Mouse (Mus musculus): ENCODE measurements around the gene Nmrk2.

The Nmrk2 gene

GRCm38 (mm10) chr10:81165118-81165517, 36.7 kb downstream of the Nmrk2 start:
- no peak for DNase-seq (ENCODE audit: low spot score)

GRCm38 (mm10) chr10:81162318-81162652, 39.6 kb downstream of the Nmrk2 start:
- no peak for DNase-seq (ENCODE audit: low spot score)

- no peak for DNase-seq (ENCODE audit: low spot score)
Measured at GRCm38 (mm10) chr10:81161602-81162317, 40.1 kb downstream of the Nmrk2 start.

- no peak for DNase-seq (ENCODE audit: low spot score)
Measured at GRCm38 (mm10) chr10:81154736-81155135, 47.1 kb downstream of the Nmrk2 start.

GRCm38 (mm10) chr10:81154313-81154712, 47.5 kb downstream of the Nmrk2 start:
- DNase-seq (ENCODE audit: low spot score), result no peak

- DNase-seq (ENCODE audit: low spot score), result peak; percentile 16
Measured at GRCm38 (mm10) chr10:81152609-81153008, 49.2 kb downstream of the Nmrk2 start.

GRCm38 (mm10) chr10:81151261-81151660, 50.6 kb downstream of the Nmrk2 start:
- DNase-seq (ENCODE audit: low spot score), result no peak

Data from embryo, embryonic 10.5 days (tissue).